Mouse (Mus musculus): ENCODE measurements around the gene Zfp648. TPM values are rescaled to one million over a fixed set of nuclear protein-coding genes. Genes with fewer than 3 reads are reported as not detected.

Gene Zfp648
- polyA plus RNA-seq, 1 experiment from 2014 or later, result 0.56 TPM

DNA sequence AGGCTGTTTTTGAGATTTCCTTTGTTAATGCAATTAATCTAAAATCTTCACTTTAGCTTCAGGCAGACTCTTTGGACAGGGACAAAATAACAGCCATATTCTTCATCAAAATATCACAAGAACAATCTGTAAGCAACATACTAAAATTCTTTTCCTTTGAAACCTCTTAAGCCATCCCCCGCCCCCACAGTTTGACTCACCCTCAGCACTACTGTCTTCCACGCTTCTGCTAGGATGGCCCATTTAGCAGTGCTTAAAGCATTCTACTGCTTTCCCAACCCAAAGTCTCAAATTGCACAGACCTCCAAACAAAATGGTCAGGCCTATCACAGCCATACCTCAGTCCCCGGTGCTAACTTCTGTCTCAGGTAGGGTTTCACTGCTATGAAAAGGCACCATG is 19.6 kb downstream of the Zfp648 start:
- 90% methylated on average over 3 of the region's 3 CpGs for WGBS

DNA sequence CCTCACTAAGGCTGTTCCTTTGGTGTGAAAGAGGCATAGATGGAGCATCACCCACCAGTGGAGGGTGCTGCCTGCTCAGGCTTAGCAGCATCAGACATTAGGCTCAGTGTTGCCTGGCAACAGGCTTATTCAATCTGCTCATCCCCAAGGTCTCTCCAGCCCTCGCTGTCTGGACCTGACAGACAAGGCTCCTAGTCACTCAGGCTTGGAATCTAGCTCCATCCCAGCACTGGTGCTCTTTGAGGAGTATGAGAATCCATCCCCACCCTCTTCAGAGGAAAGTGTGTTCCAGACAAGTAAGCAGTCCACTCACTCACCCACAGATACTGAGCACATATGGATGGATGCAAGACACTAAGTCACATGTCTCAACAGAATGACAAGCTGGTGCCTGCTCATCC is 22.8 kb downstream of the Zfp648 start:
- Histone ChIP-seq H3K27me3 (no peaks in the 10 kb centered on the region; the same call in 1 of the 2 replicates), H3K9me3 (no peaks in the 10 kb centered on the region), H3K4me3 (replicated peaks) (no peak overlapping the region), H3K9ac (replicated peaks) (no peak overlapping the region), H3K27ac (no peak overlapping the region), H3K36me3 (no peaks in the 10 kb centered on the region), H3K4me1 (replicated peaks) (no peaks in the 10 kb centered on the region), H3K4me2 (no peak overlapping the region)
- 50% methylated on average over 1 of the region's 1 CpGs for WGBS
- no peak for ATAC-seq (ENCODE audit: insufficient number of reproducible peaks, insufficient read depth, low FRiP score, low TSS enrichment, low read depth)

More for the DNA sequence above, 19.6 kb downstream of the Zfp648 start:
- H3K9me3 ChIP-seq, result no peaks in the 10 kb centered on the region
- no peak for ATAC-seq (ENCODE audit: insufficient number of reproducible peaks, insufficient read depth, low FRiP score, low TSS enrichment, low read depth)
- no peak overlapping the region for H3K4me3 ChIP-seq (replicated peaks)
- no peaks in the 10 kb centered on the region for H3K4me1 ChIP-seq (replicated peaks)
- H3K4me2 ChIP-seq, result no peak overlapping the region
- no peaks in the 10 kb centered on the region; the same call in 1 of the 2 replicates for H3K27me3 ChIP-seq
- no peak overlapping the region for H3K9ac ChIP-seq (replicated peaks)
- no peaks in the 10 kb centered on the region for H3K36me3 ChIP-seq
- no peak overlapping the region for H3K27ac ChIP-seq

- no peaks in the 10 kb centered on the region for H3K27me3 ChIP-seq
- WGBS, result 80% methylated on average over 4 of the region's 4 CpGs
- no peak overlapping the region for H3K4me3 ChIP-seq (replicated peaks)
- H3K4me1 ChIP-seq (replicated peaks), result no peaks in the 10 kb centered on the region
- no peak overlapping the region for H3K9ac ChIP-seq (replicated peaks)
- H3K36me3 ChIP-seq, result no peaks in the 10 kb centered on the region
- H3K4me2 ChIP-seq, result no peak overlapping the region
- no peak for ATAC-seq (ENCODE audit: insufficient number of reproducible peaks, insufficient read depth, low FRiP score, low TSS enrichment, low read depth)
- H3K27ac ChIP-seq, result no peak overlapping the region
- H3K9me3 ChIP-seq, result no peaks in the 10 kb centered on the region
Measured at GRCm38 (mm10) chr1:154232594-154232993, 31.6 kb downstream of the Zfp648 start.

GRCm38 (mm10) chr1:154233033-154233432 is 32.0 kb downstream of the Zfp648 start:
- no peak for ATAC-seq (ENCODE audit: insufficient number of reproducible peaks, insufficient read depth, low FRiP score, low TSS enrichment, low read depth)

GRCm38 (mm10) chr1:154234814-154235213 is 33.8 kb downstream of the Zfp648 start:
- H3K9me3 ChIP-seq, result no peaks in the 10 kb centered on the region
- no peak overlapping the region for H3K27ac ChIP-seq
- no peak overlapping the region for H3K4me3 ChIP-seq (replicated peaks)
- no peaks in the 10 kb centered on the region for H3K4me1 ChIP-seq (replicated peaks)
- H3K36me3 ChIP-seq, result no peaks in the 10 kb centered on the region
- H3K4me2 ChIP-seq, result no peak overlapping the region
- WGBS, result 75% methylated on average over 9 of the region's 9 CpGs
- no peaks in the 10 kb centered on the region for H3K27me3 ChIP-seq
- no peak for ATAC-seq (ENCODE audit: insufficient number of reproducible peaks, insufficient read depth, low FRiP score, low TSS enrichment, low read depth)
- H3K9ac ChIP-seq (replicated peaks), result no peak overlapping the region

More at GRCm38 (mm10) chr1:154233033-154233432, 32.0 kb downstream of the Zfp648 start:
- no peak overlapping the region for H3K27ac ChIP-seq
- no peaks in the 10 kb centered on the region for H3K36me3 ChIP-seq
- H3K4me1 ChIP-seq (replicated peaks), result no peaks in the 10 kb centered on the region
- H3K9me3 ChIP-seq, result no peaks in the 10 kb centered on the region
- H3K4me2 ChIP-seq, result no peak overlapping the region
- H3K27me3 ChIP-seq, result no peaks in the 10 kb centered on the region
- 74% methylated on average over 6 of the region's 6 CpGs for WGBS
- no peak overlapping the region for H3K9ac ChIP-seq (replicated peaks)
- no peak overlapping the region for H3K4me3 ChIP-seq (replicated peaks)

- Histone ChIP-seq H3K27ac (no peak overlapping the region), H3K9me3 (no peaks in the 10 kb centered on the region), H3K9ac (replicated peaks) (no peak overlapping the region), H3K4me1 (replicated peaks) (no peaks in the 10 kb centered on the region), H3K36me3 (no peaks in the 10 kb centered on the region), H3K4me2 (no peak overlapping the region), H3K4me3 (replicated peaks) (no peak overlapping the region), H3K27me3 (no peaks in the 10 kb centered on the region; the same call in 1 of the 2 replicates)
- ATAC-seq (ENCODE audit: insufficient number of reproducible peaks, insufficient read depth, low FRiP score, low TSS enrichment, low read depth), result no peak
Measured at GRCm38 (mm10) chr1:154238876-154239275, 37.9 kb downstream of the Zfp648 start.

GRCm38 (mm10) chr1:154251186-154251585 is 50.2 kb downstream of the Zfp648 start:
- Histone ChIP-seq H3K4me2 (no peak overlapping the region), H3K9me3 (no peaks in the 10 kb centered on the region), H3K27me3 (no peaks in the 10 kb centered on the region), H3K9ac (replicated peaks) (no peak overlapping the region), H3K4me3 (replicated peaks) (no peak overlapping the region), H3K27ac (no peak overlapping the region), H3K4me1 (replicated peaks) (no peaks in the 10 kb centered on the region), H3K36me3 (no peaks in the 10 kb centered on the region)
- ATAC-seq (ENCODE audit: insufficient number of reproducible peaks, insufficient read depth, low FRiP score, low TSS enrichment, low read depth), result no peak
- 78% methylated on average over 2 of the region's 2 CpGs for WGBS

DNA sequence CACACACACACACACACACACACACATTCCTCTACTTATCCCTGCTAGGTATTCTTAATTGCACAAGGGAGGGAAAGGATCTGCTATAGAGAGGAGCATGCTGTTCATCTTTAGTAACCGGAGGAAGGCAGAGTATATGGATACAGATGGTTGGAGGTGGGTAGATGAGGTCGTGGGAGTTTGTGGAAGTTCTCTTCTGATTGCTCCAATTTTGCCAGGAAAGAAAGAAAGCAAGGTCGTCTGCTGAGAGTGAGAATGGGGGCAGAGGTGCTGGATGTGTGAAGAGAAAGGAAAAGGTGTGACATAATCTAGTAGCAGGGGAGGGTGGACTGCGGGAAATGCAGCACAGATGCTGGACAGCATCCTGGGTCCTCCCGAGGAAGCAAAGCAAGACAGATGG is 51.8 kb downstream of the Zfp648 start:
- Histone ChIP-seq H3K27me3 (no peaks in the 10 kb centered on the region), H3K36me3 (no peaks in the 10 kb centered on the region), H3K27ac (no peak overlapping the region), H3K9me3 (no peaks in the 10 kb centered on the region), H3K4me3 (replicated peaks) (no peak overlapping the region), H3K9ac (replicated peaks) (no peak overlapping the region), H3K4me2 (no peak overlapping the region), H3K4me1 (replicated peaks) (no peaks in the 10 kb centered on the region)
- 59% methylated on average over 5 of the region's 5 CpGs for WGBS
- no peak for ATAC-seq (ENCODE audit: insufficient number of reproducible peaks, insufficient read depth, low FRiP score, low TSS enrichment, low read depth)

Data from limb, embryonic 12.5 days (tissue).